Mouse (Mus musculus) thymus, adult 18-20 months (tissue): ENCODE data around the gene Mrpl16.
A peak's percentile ranks its signal among the peaks of the same experiment; 100 is the strongest.

Experiments used
- DNase-seq, 2 experiments: peaks; one replicate each; pipeline ENCODE4 v3.0.0; 2022; ENCODE audit warnings: mixed read lengths in 2 of 2

The Mrpl16 gene

DNA sequence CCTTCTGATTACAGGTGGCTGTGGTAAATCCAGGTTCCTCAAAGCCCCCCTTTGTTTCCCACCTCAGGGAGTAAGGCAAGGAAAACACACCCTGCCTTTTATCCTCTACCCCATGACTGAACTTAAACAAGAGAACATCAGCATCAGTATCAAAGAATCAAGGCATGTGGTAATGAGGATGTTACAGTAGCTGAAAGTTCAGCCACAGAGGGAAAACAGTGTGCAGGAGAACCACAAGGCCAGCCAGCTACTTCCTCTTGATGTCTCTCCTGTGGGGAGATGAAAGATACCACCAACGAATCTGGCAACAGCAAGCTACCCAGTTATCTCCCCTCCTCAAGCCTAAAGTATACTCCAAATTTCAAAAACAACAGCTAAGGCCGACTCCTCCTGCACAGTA is 37.1 kb downstream of the Mrpl16 start:
- peak in 1 of 2 experiments; percentile 19 for DNase-seq

DNA sequence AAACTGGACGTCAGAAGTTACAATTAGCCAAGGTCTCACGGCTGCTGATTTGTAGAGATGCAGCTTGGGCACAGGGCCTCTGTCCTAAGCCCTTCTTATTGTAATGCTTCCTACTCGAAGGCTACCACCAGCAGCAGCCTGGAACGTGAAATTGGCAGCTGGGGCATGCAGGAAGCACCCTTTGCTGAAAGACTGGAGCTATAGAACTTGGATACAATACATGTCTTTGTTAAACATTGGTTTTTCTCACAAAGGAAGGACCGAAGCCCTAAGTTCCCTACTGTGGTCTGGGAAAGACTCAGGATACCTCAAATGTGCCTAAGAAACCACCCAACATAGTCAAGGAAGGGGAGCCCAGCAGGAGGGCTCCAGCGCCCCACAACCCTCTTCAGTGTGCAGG is 37.6 kb downstream of the Mrpl16 start:
- no peak for DNase-seq

DNA sequence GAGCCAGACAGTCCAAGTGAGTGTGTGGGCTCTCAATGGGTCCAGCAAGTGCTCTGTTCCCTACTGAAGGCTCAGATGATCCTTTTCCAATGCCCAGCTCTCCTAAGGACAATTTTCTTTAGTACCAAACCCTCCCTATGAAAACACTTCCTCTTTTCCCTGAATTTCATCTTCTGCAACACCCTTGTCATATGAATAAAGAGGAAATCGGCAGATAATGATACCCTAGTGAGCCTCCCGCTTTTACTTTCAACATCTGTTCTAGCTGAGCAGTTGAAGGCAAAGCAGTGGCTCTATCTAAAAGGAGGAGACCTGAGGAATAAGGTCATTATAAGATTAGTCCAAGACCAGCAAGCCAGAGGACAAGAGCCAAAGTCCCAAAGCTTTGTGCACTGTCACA is 38.3 kb downstream of the Mrpl16 start:
- DNase-seq = no peak

DNA sequence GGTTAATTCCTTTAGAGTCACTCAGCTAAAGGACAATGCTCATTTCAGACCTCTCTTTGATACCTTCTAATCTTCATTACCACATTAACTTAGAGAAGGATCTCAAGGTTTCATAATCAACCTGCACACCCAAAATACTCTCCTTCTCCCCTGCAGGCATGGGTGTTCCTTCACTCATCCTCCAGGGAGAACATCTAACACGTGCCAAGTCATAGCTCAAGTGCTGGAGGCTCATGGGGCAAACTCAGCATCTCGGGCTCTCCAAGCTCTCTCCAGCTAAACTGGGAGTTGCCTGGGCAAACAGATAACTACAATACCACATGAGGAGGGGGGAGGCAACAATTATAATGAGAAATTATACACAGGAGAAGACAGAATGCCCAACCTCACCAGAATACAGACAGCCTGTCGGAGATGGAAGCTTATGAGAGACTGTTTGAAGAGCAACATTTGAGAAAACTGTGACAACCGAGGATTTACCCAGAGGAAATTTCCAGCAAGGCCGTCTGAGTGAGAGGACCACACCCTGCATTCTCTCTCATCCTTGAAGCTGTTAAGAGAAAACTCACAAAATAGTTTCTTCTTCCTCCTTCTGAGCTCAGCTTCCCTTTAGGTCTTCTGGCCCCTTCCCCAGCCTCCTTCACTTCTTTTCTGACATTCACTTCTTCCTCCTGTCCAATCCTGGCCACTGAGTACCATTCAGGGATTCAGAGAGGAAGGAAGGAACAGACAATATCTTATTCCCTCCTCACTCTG is 40.0 kb downstream of the Mrpl16 start:
- no peak for DNase-seq

DNA sequence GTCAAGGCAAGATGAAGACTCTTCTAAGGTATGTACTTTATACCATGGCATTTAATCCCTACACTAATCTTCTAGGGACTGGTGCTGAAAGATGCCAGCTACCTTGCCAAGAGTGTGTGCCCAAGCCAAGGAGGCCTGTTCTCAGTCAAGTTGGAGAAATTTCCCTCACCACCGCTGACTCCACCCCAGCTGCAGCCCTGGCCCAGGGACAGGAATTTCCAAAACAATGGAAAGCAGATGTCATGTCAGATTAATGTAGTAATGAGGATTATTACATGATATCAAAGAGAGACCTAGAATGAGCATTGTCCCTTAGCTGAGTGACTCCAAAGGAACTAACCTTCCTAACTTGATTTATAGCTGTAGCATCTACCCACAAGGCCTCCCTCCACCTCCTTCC is 40.7 kb downstream of the Mrpl16 start:
- no peak for DNase-seq

- DNase-seq = no peak
Observed at GRCm38 (mm10) chr19:11811688-11812365, 41.6 kb downstream of the Mrpl16 start.

GRCm38 (mm10) chr19:11813136-11813535 is 42.9 kb downstream of the Mrpl16 start:
- no peak for DNase-seq

- no peak for DNase-seq
Observed at GRCm38 (mm10) chr19:11813649-11814048, 43.5 kb downstream of the Mrpl16 start.

DNA sequence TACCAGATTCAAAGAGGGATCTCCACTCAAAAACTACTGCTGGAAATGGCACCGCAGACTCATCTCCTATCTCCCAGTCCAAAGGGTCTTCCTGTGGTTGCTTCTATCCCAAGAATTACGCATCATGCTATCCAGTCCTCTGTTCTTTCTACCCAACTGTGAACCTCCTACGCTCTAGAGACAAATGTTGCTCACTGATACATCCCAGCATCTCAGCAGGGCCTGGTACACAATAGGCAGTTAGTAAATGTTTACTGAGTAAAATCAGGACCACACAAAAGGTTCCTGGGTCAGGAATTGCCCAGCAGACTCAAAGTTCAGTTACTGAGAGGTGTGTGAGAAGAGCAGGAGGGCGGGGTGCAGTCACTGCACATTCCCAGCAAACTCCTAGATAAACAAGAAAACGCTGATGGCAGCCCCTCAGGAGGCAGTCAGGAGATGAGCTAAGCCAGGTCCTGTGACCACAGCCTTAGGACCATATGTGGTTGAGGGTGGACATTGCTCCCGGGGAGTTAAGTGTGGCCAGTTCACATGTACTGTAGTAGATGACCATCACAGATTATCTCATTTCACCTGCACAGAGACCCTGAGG is 44.6 kb downstream of the Mrpl16 start:
- no peak for DNase-seq

DNA sequence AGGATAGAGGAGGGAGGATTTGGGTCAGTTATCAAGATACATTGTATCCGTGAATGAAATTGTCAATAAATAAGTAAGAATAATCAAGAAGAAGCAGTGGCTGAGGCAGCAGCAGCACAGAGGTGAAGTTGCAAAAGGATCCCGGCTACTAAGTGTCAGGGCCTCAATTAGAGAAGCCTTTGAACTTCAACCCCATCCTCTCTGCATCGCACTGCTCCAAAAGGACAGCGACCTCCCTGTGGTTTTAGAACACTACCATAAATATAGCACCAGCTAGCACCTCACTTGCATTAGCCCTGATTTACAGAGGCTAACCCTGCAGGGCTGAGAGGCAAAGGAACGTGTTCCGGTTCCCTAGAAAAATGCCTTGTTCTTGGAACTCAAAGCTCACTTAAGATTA is 46.5 kb downstream of the Mrpl16 start:
- DNase-seq = no peak

- no peak for DNase-seq
Observed at GRCm38 (mm10) chr19:11817586-11817985, 47.4 kb downstream of the Mrpl16 start.

GRCm38 (mm10) chr19:11818199-11819142 is 48.3 kb downstream of the Mrpl16 start:
- DNase-seq = peak in 1 of 2 experiments; percentile 6

GRCm38 (mm10) chr19:11819143-11819700 is 49.0 kb downstream of the Mrpl16 start, which contains the start of gene Stx3:
Gene Stx3 (minus strand): TSS chr19:11819403.
- no peak for DNase-seq

- peak; percentile 28 to 41 for DNase-seq
Observed at GRCm38 (mm10) chr19:11819800-11820199, 49.6 kb downstream of the Mrpl16 start.

- no peak for DNase-seq
Observed at GRCm38 (mm10) chr19:11820211-11820610, 50.0 kb downstream of the Mrpl16 start.

- no peak for DNase-seq
Observed at GRCm38 (mm10) chr19:11823346-11824065, 53.3 kb downstream of the Mrpl16 start.
